Mouse (Mus musculus) bone marrow macrophage, adult 2 months (primary cell): ENCODE results near the gene Mrps5.

Experiments used
- CTCF ChIP-seq: IDR thresholded peaks from 2 replicates; pipeline ENCODE4 v1.5.1; 2012; ENCODE audit warnings: low read depth, mild to moderate bottlenecking, low read length, moderate library complexity
- POLR2A ChIP-seq: IDR thresholded peaks from 2 replicates; pipeline ENCODE4 v1.6.1; 2012; ENCODE audit warnings: mild to moderate bottlenecking, low read depth, low read length, borderline replicate concordance

DNA sequence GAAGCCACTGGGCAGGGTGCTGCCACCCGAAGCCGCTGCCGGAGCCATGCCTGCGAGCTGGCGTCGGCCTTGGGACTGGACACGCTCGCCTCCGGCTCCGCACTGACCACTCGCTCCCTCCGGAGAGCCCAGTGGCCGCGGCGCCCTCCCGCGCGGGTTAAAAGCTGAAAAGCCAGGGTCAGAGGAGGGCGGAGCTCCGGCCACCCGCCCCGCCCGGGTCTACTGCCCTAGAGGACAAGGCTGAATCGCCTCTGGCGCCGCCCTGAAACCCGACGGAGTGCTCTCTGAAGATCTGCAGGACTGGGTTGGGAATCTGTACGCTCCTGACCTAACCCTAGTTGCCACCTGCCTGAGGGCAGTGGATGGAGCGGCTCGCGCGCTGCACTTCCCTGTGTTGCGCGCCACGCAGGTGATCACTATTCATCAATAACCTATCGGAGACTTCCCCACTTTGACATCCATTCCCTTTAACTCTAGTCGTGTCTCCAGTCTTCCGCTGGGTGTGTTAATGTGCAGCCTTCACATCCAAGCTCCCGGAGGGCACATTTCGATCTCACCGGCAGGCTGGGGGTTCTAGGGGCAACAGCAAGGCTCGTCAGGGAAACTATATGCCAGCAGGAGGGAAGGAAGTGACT lies 69.2 kb downstream of the Mrps5 start, which contains the start of gene Mal:
- TF ChIP-seq POLR2A (no peak), CTCF (no peak)
